Mouse (Mus musculus): ENCODE data around the gene Rnf183.

- TF ChIP-seq POLR2A (IDR thresholded peaks at IDR 0.05; ENCODE audit: borderline replicate concordance, extremely low read depth, low read depth, low read length) (no peak), CTCF (IDR thresholded peaks at IDR 0.05; ENCODE audit: insufficient read depth, low read length) (no peak)
These were observed 16.6 kb downstream of the Rnf183 start for GRCm38 (mm10) chr4:62418448-62418847.

Data from lung, adult 2 months (tissue).